Mouse (Mus musculus) C2C12 (cell line): ENCODE measurements around the gene Nos3. TPM values are rescaled to one million over a fixed set of nuclear protein-coding genes. Genes with fewer than 3 reads are reported as not detected.

Source experiments
- H3K27me3 ChIP-seq: one replicate; pipeline ENCODE4 v1.6.1; 2011; ENCODE audit not compliant: control insufficient read depth, insufficient read depth, insufficient read length
- H3K36me3 ChIP-seq: one replicate; pipeline ENCODE4 v1.6.1; 2011; ENCODE audit not compliant: control insufficient read depth, insufficient read depth
- H3K4me3 ChIP-seq: one replicate; pipeline ENCODE4 v1.5.1; 2011; ENCODE audit warnings: mild to moderate bottlenecking, control low read depth; ENCODE audit not compliant: poor library complexity, insufficient read depth, severe bottlenecking
- H3K79me2 ChIP-seq: one replicate; pipeline ENCODE4 v1.6.1; 2011; ENCODE audit not compliant: control insufficient read depth, insufficient read depth
- H3K79me3 ChIP-seq: one replicate; pipeline ENCODE4 v1.6.1; 2011; ENCODE audit warnings: low read depth, control low read depth
- H3ac ChIP-seq: one replicate; pipeline ENCODE3; 2011; ENCODE audit warnings: low read depth; ENCODE audit not compliant: control insufficient read depth, insufficient read length
- CEBPB ChIP-seq: IDR thresholded peaks from one replicate; pipeline ENCODE4 v1.6.1; 2011; ENCODE audit warnings: low read depth, mild to moderate bottlenecking, control low read depth, moderate library complexity
- CTCF ChIP-seq: IDR thresholded peaks from one replicate; pipeline ENCODE4 v1.5.1; 2011; ENCODE audit not compliant: control insufficient read depth, insufficient read depth, insufficient read length
- FOSL1 ChIP-seq: IDR thresholded peaks from one replicate; pipeline ENCODE4 v1.8.0; 2011; ENCODE audit warnings: mild to moderate bottlenecking, low read length; ENCODE audit not compliant: poor library complexity, insufficient read depth, severe bottlenecking
- MAX ChIP-seq: IDR thresholded peaks from one replicate; pipeline ENCODE4 v1.6.1; 2011; ENCODE audit warnings: mild to moderate bottlenecking, control low read depth
- MYOD1 ChIP-seq: IDR thresholded peaks from one replicate; pipeline ENCODE4 v1.6.1; 2011; ENCODE audit warnings: low read depth; ENCODE audit not compliant: control insufficient read depth, insufficient read length
- MYOG ChIP-seq: IDR thresholded peaks from one replicate; pipeline ENCODE4 v1.6.1; 2011; ENCODE audit not compliant: control insufficient read depth, insufficient read length; ENCODE audit errors: extremely low read depth
- USF1 ChIP-seq: IDR thresholded peaks from one replicate; pipeline ENCODE4 v1.6.1; 2011; ENCODE audit warnings: low read depth, mild to moderate bottlenecking, control low read depth, moderate library complexity
- long read RNA-seq, 2 experiments: library from polyadenylated mRNA; unstranded; transcript quantifications; one replicate each; pipeline ENCODE4 v2.0.0; 2019 to 2020
- polyA plus RNA-seq: library from polyadenylated mRNA; unstranded; fragments of >200 nt; fragmentation: generic; extraction: Trizol; gene quantifications from one replicate; pipeline ENCODE4 v1.2.1, GENCODE M21; 2012; ENCODE audit warnings: missing spikeins

The Nos3 gene
- 0.13 TPM for polyA plus RNA-seq
- long read RNA-seq, experiment 1, partial matches to known transcripts, result 1 of 1 reads
- long read RNA-seq, experiment 1, other reads (novel, unspliced or antisense), result 0 of 1 reads
- long read RNA-seq, experiment 2, result 0 reads

DNA sequence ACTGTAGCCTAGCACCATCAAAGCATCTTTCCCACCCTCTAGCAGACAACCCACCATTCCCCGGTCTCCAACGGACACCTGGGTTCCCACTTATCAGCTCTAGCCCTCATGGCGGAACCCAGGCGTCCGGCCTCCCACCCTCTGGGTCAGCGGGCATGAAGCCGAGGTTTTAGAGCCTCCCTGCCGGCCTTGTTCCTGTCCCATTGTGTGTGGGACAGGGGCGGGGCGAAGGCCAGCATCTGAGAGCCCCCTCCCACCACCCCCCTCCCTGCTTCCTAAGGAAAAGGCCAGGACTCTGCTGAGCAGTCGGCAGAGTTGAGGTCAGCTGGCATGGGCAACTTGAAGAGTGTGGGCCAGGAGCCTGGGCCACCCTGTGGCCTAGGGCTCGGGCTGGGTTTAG lies at the start of gene Nos3:
TSS of gene Nos3 (plus strand) at position 303 of the 400 bp plus-strand sequence.
- Histone ChIP-seq H3K79me2 (no peaks in the 10 kb centered on the region), H3K79me3 (no peaks in the 10 kb centered on the region), H3ac (no peak within 1 kb of the TSS), H3K36me3 (no peaks in the 10 kb centered on the region), H3K27me3 (peaks cover 20% of the 10 kb centered on the region), H3K4me3 (no peak within 1 kb of the TSS)
- no peak for TF ChIP-seq MYOD1
- no peak for TF ChIP-seq MYOG
- no peak for TF ChIP-seq FOSL1
- TF ChIP-seq CTCF, result no peak
- no peak for TF ChIP-seq MAX
- no peak for TF ChIP-seq CEBPB
- TF ChIP-seq USF1, result no peak

DNA sequence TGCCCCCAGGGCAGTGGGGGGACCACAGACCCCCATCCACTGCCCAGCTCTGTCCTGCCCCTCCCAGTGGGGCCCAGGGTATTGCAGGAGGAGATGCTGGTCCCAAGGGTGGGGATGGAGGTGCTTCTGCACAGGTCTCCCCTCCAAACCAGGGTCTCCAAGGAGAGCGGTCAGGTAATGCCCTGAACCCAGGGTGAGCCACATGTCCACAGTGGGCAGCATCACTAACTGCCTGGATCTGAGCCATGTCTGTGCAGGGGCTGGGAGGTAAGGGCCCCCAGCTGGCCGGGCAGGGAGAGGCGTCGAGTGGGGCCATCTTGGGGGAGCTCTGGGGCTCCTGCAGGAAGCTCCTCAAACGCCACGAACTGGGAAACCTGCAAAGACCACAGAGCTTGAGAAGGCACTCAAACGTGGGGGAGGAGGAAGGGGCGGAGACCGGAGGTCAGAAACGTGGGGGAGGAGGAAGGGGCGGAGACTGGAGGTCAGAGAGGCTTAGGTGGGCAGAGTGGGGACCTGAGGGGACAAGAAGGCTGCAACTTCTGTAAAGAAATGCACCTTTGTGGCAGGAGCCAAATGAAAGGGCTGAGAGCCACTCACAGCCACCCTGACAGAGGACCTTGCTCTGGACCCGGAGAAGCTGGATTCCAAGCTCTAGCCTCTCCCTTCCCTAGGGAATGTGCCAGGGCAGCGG lies 44.7 kb upstream of the Nos3 start:
- TF ChIP-seq MAX (no peak), MYOG (no peak), CTCF (no peak), FOSL1 (no peak), USF1 (no peak), MYOD1 (no peak), CEBPB (no peak)
- peak overlapping the region; percentile 46 for H3ac ChIP-seq
- no peaks in the 10 kb centered on the region for H3K79me3 ChIP-seq
- peak overlapping the region; percentile 12 for H3K4me3 ChIP-seq
- H3K79me2 ChIP-seq, result no peaks in the 10 kb centered on the region
- no peaks in the 10 kb centered on the region for H3K27me3 ChIP-seq
- no peaks in the 10 kb centered on the region for H3K36me3 ChIP-seq

DNA sequence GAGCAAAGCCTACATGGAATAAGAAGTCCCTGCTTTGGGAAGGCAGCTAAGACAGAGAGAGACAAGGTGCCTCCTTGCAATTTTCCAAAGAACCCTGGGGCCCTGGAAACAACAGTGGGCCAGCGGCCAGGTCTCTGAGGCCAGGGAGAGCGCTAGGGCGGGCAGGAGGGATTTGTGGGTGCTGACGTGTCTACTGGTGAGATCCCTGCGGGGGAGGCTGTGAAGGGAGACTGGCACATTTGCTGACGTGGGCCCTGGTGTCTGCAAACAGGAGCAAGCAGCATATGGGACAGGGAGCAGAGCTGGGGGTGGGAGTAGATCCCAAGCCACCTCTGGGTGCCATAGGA lies 44.2 kb upstream of the Nos3 start:
- TF ChIP-seq USF1, result no peak
- peak; percentile 21 for TF ChIP-seq MAX
- Histone ChIP-seq H3ac (peak overlapping the region; percentile 46), H3K27me3 (no peaks in the 10 kb centered on the region), H3K79me3 (no peaks in the 10 kb centered on the region), H3K36me3 (no peaks in the 10 kb centered on the region), H3K4me3 (peak overlapping the region; percentile 12), H3K79me2 (no peaks in the 10 kb centered on the region)

DNA sequence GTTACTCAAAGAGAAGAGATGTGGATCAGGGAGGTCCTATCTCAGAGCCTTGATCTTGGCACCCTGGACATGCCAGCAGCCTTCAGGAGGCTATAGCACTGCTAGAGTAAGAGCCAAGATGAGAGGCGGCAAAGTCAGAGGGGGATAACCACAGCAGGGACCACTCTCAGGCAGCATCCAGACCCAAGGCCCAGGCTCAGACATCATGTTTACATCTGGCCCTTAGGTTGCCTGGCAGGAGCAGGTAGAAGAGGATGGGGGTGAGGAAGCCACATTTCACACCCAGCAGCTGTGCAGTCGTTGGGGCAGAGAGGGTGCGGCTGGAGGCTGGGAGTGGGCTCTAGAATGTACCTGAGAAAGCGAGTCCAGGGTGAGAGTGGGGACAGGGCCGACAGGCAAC lies 43.7 kb upstream of the Nos3 start:
- H3K36me3 ChIP-seq, result no peaks in the 10 kb centered on the region
- H3K79me2 ChIP-seq, result no peaks in the 10 kb centered on the region
- no peaks in the 10 kb centered on the region for H3K79me3 ChIP-seq
- TF ChIP-seq USF1, result no peak
- no peak overlapping the region for H3K4me3 ChIP-seq
- H3K27me3 ChIP-seq, result no peaks in the 10 kb centered on the region
- no peak overlapping the region for H3ac ChIP-seq

DNA sequence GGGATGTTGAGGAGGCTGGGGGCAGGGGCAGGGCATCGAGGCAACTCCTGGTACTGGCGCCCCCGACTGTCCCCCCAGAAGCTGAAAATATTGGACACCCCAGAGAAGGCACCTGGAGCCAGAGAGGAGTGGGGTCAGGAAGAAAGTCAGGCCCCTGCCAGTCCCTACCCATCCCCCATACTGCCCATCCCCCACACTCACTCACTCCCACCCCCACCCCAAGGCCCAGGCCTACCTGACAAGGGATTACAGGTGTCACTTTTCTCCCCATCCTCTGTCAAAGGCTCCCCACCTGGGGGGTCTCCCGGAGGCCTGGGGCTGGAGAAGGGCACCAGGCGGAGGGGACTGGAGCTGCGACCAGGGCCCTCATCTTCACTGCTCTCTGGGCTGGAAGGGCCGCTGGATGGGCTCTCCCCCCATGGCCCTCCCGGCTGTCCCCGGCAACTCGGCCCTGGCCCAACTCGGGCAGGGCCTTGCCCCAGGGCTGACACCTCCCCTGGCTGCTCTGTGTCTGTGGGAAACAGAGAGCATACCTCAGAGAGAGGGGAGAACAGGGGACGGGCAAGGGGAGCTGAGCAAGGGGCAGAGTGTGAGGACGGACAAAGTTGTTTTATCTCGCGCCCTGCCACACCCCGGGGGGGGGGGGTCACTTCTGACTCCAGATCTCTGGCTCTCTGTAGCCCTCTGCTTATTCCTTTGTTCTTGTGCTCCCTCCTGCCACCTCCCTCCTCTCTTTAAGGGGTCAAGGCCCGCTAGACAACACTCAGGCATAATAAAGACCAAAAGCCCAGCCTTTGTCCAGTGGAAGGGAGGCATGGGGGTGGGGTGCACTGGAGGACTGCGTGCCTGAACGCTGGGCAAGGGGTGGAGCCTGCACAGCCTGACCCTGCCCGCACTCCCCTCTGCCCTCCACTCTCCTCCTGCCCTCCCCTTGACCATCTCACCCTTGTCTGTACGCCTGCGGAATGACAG lies 42.6 kb upstream of the Nos3 start:
- H3K79me3 ChIP-seq, result no peaks in the 10 kb centered on the region
- H3ac ChIP-seq, result no peak overlapping the region
- no peaks in the 10 kb centered on the region for H3K36me3 ChIP-seq
- H3K27me3 ChIP-seq, result no peaks in the 10 kb centered on the region
- no peaks in the 10 kb centered on the region for H3K79me2 ChIP-seq
- H3K4me3 ChIP-seq, result no peak overlapping the region
- no peak for TF ChIP-seq USF1

DNA sequence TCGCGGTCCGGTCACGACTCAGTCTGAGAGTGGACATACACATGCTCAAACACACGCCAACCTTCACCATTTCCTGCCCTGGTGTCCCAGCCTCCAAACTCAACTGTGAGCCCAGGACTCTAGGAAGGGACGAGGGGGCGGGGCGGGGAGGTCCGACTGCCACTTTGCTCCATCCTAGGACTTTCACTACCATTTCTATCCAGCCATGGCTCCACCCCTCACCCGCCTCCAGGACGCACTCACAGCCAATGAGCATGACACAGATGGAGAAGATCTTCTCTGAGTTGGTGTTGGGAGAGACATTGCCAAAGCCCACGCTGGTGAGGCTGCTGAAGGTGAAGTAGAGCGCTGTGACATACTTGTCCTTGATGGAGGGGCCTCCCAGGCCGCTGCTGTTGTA lies 39.4 kb upstream of the Nos3 start:
- Histone ChIP-seq H3K79me2 (no peaks in the 10 kb centered on the region), H3K36me3 (no peaks in the 10 kb centered on the region), H3K79me3 (no peaks in the 10 kb centered on the region), H3K4me3 (no peak overlapping the region), H3ac (no peak overlapping the region), H3K27me3 (no peaks in the 10 kb centered on the region)
- TF ChIP-seq USF1 (no peak), CTCF (no peak), MAX (no peak), MYOD1 (no peak), CEBPB (no peak)
